Mouse (Mus musculus): ENCODE results near the gene Utrn. TPM values are rescaled to one million over a fixed set of nuclear protein-coding genes. Genes with fewer than 3 reads are reported as not detected.

Utrn gene
- polyA plus RNA-seq, 2 experiments: 34.1 to 76.0 TPM

GRCm38 (mm10) chr10:12489551-12490177 is 379.5 kb downstream of the Utrn start:
- WGBS: 66% methylated on average over 4 of the region's 4 CpGs
- TF ChIP-seq POLR2A (IDR thresholded peaks at IDR 0.05; ENCODE audit: borderline replicate concordance, extremely low read depth, insufficient read depth, insufficient read length): no peak
- ATAC-seq (ENCODE audit: low FRiP score, low read depth): no peak

GRCm38 (mm10) chr10:12488518-12488917 is 380.6 kb downstream of the Utrn start:
- H3K36me3 ChIP-seq (ENCODE audit: control insufficient read depth, insufficient read depth, low read length): peaks cover 5% of the 10 kb centered on the region; the same call in 1 of the 2 replicates
- 0 out of 2 replicates have a peak overlapping the region, but pooled peaks have one; percentile 3 for H3K27ac ChIP-seq (replicated peaks; ENCODE audit: low read depth, low read length)
- H3K4me1 ChIP-seq (ENCODE audit: control insufficient read depth, insufficient read depth, low read length): peaks cover 12% of the 10 kb centered on the region
- WGBS: 45% methylated on average over 3 of the region's 3 CpGs
- TF ChIP-seq POLR2A (IDR thresholded peaks at IDR 0.05; ENCODE audit: borderline replicate concordance, extremely low read depth, insufficient read depth, insufficient read length): no peak
- H3K9ac ChIP-seq (ENCODE audit: low read depth, low read length, severe bottlenecking): no peak overlapping the region
- ATAC-seq (ENCODE audit: low FRiP score, low read depth): peak; percentile 25
- H3K4me3 ChIP-seq (replicated peaks; ENCODE audit: low read length): no peak overlapping the region
- DNase-seq (ENCODE audit: low spot score): no peak
- H3K9me3 ChIP-seq (ENCODE audit: control insufficient read depth, low read length): no peaks in the 10 kb centered on the region
- no peak overlapping the region for H3K4me2 ChIP-seq (replicated peaks; ENCODE audit: low read depth, low read length, severe bottlenecking)
- no peaks in the 10 kb centered on the region for H3K27me3 ChIP-seq (ENCODE audit: control insufficient read depth, insufficient read depth, low read length)

More at GRCm38 (mm10) chr10:12489551-12490177, 379.5 kb downstream of the Utrn start:
- no peak for DNase-seq (ENCODE audit: low spot score)
- Histone ChIP-seq H3K9ac (ENCODE audit: low read depth, low read length, severe bottlenecking) (no peak overlapping the region), H3K27me3 (ENCODE audit: control insufficient read depth, insufficient read depth, low read length) (no peaks in the 10 kb centered on the region), H3K36me3 (ENCODE audit: control insufficient read depth, insufficient read depth, low read length) (peaks cover 5% of the 10 kb centered on the region; the same call in 1 of the 2 replicates), H3K4me2 (replicated peaks; ENCODE audit: low read depth, low read length, severe bottlenecking) (no peak overlapping the region), H3K4me3 (replicated peaks; ENCODE audit: low read length) (no peak overlapping the region), H3K9me3 (ENCODE audit: control insufficient read depth, low read length) (no peaks in the 10 kb centered on the region), H3K27ac (replicated peaks; ENCODE audit: low read depth, low read length) (no peak overlapping the region), H3K4me1 (ENCODE audit: control insufficient read depth, insufficient read depth, low read length) (peaks cover 13% of the 10 kb centered on the region)

GRCm38 (mm10) chr10:12488117-12488516 is 381.0 kb downstream of the Utrn start:
- Histone ChIP-seq H3K4me3 (replicated peaks; ENCODE audit: low read length) (no peak overlapping the region), H3K27ac (replicated peaks; ENCODE audit: low read depth, low read length) (no peak overlapping the region), H3K9ac (ENCODE audit: low read depth, low read length, severe bottlenecking) (no peak overlapping the region), H3K36me3 (ENCODE audit: control insufficient read depth, insufficient read depth, low read length) (peaks cover 5% of the 10 kb centered on the region; the same call in 1 of the 2 replicates), H3K4me1 (ENCODE audit: control insufficient read depth, insufficient read depth, low read length) (peaks cover 12% of the 10 kb centered on the region), H3K27me3 (ENCODE audit: control insufficient read depth, insufficient read depth, low read length) (no peaks in the 10 kb centered on the region), H3K4me2 (replicated peaks; ENCODE audit: low read depth, low read length, severe bottlenecking) (no peak overlapping the region), H3K9me3 (ENCODE audit: control insufficient read depth, low read length) (no peaks in the 10 kb centered on the region)
- ATAC-seq (ENCODE audit: low FRiP score, low read depth) (peak; percentile 48), DNase-seq (ENCODE audit: low spot score) (no peak)
- TF ChIP-seq POLR2A (IDR thresholded peaks at IDR 0.05; ENCODE audit: borderline replicate concordance, extremely low read depth, insufficient read depth, insufficient read length): no peak
- 59% methylated on average over 5 of the region's 5 CpGs for WGBS

- H3K4me3 ChIP-seq (replicated peaks; ENCODE audit: low read length): no peak overlapping the region
- DNase-seq (ENCODE audit: low spot score) (no peak), ATAC-seq (ENCODE audit: low FRiP score, low read depth) (no peak)
- H3K9ac ChIP-seq (ENCODE audit: low read depth, low read length, severe bottlenecking): no peak overlapping the region
- 27% methylated on average over 1 of the region's 1 CpGs for whole genome bisulfite sequencing
- no peaks in the 10 kb centered on the region for H3K9me3 ChIP-seq (ENCODE audit: control insufficient read depth, low read length)
- no peak overlapping the region for H3K4me2 ChIP-seq (replicated peaks; ENCODE audit: low read depth, low read length, severe bottlenecking)
- no peak overlapping the region for H3K27ac ChIP-seq (replicated peaks; ENCODE audit: low read depth, low read length)
- no peak for TF ChIP-seq POLR2A (IDR thresholded peaks at IDR 0.05; ENCODE audit: borderline replicate concordance, extremely low read depth, insufficient read depth, insufficient read length)
- H3K36me3 ChIP-seq (ENCODE audit: control insufficient read depth, insufficient read depth, low read length): peaks cover 19% of the 10 kb centered on the region
- no peaks in the 10 kb centered on the region for H3K27me3 ChIP-seq (ENCODE audit: control insufficient read depth, insufficient read depth, low read length)
- peaks cover 8% of the 10 kb centered on the region; the same call in 1 of the 2 replicates for H3K4me1 ChIP-seq (ENCODE audit: control insufficient read depth, insufficient read depth, low read length)
Observed at GRCm38 (mm10) chr10:12483494-12483893, 385.7 kb downstream of the Utrn start.

GRCm38 (mm10) chr10:12482975-12483374 is 386.2 kb downstream of the Utrn start:
- TF ChIP-seq POLR2A (IDR thresholded peaks at IDR 0.05; ENCODE audit: borderline replicate concordance, extremely low read depth, insufficient read depth, insufficient read length): no peak
- no peak for DNase-seq (ENCODE audit: low spot score)

More at GRCm38 (mm10) chr10:12482975-12483374, 386.2 kb downstream of the Utrn start:
- WGBS: 69% methylated on average over 3 of the region's 3 CpGs
- Histone ChIP-seq H3K27me3 (ENCODE audit: control insufficient read depth, insufficient read depth, low read length) (no peaks in the 10 kb centered on the region), H3K36me3 (ENCODE audit: control insufficient read depth, insufficient read depth, low read length) (peaks cover 19% of the 10 kb centered on the region), H3K4me2 (replicated peaks; ENCODE audit: low read depth, low read length, severe bottlenecking) (no peak overlapping the region), H3K9ac (ENCODE audit: low read depth, low read length, severe bottlenecking) (no peak overlapping the region), H3K4me1 (ENCODE audit: control insufficient read depth, insufficient read depth, low read length) (0 out of 2 replicates have a peak, but pooled peaks cover 5% of the 10 kb centered on the region), H3K4me3 (replicated peaks; ENCODE audit: low read length) (no peak overlapping the region), H3K9me3 (ENCODE audit: control insufficient read depth, low read length) (no peaks in the 10 kb centered on the region), H3K27ac (replicated peaks; ENCODE audit: low read depth, low read length) (no peak overlapping the region)
- ATAC-seq (ENCODE audit: low FRiP score, low read depth): no peak

Measured in limb, embryonic 14.5 days (tissue).